Mouse (Mus musculus) neural tube, embryonic 15.5 days (tissue): ENCODE results near the gene Ncam1. TPM values are rescaled to one million over a fixed set of nuclear protein-coding genes. Genes with fewer than 3 reads are reported as not detected.

Experiments
- ATAC-seq: fragments of 200-750 bp; cut with Nextera tagmentation; 2 replicates; pipeline ENCODE4 v1.8.0; 2017; ENCODE audit warnings: mild to moderate bottlenecking, moderate TSS enrichment, moderate library complexity; ENCODE audit not compliant: low FRiP score
- H3K27ac ChIP-seq: fragments of 300-500 bp; sonication (generic); replicated peaks from 2 replicates; pipeline ENCODE4 v1.5.1; 2015; ENCODE audit warnings: mild to moderate bottlenecking, inconsistent platforms
- H3K27me3 ChIP-seq: fragments of 300-500 bp; sonication (generic); replicated peaks from 2 replicates; pipeline ENCODE4 v1.6.1; 2015; ENCODE audit warnings: inconsistent platforms
- H3K36me3 ChIP-seq: fragments of 300-500 bp; sonication (generic); 2 replicates; pipeline ENCODE4 v1.6.1; 2015; ENCODE audit warnings: inconsistent platforms
- H3K4me1 ChIP-seq: fragments of 300-500 bp; sonication (generic); 2 replicates; pipeline ENCODE4 v1.6.1; 2015; ENCODE audit warnings: inconsistent platforms
- H3K4me2 ChIP-seq: fragments of 300-500 bp; sonication (generic); 2 replicates; pipeline ENCODE4 v1.6.1; 2015; ENCODE audit warnings: inconsistent platforms, mild to moderate bottlenecking, moderate library complexity
- H3K4me3 ChIP-seq: fragments of 300-500 bp; sonication (generic); replicated peaks from 2 replicates; pipeline ENCODE4 v1.5.1; 2015; ENCODE audit warnings: mild to moderate bottlenecking, inconsistent platforms
- H3K9ac ChIP-seq: fragments of 300-500 bp; sonication (generic); replicated peaks from 2 replicates; pipeline ENCODE4 v1.6.1; 2015; ENCODE audit warnings: mild to moderate bottlenecking, inconsistent platforms
- H3K9me3 ChIP-seq: fragments of 300-500 bp; sonication (generic); replicated peaks from 2 replicates; pipeline ENCODE4 v1.6.1; 2016; ENCODE audit warnings: inconsistent platforms
- WGBS: fragments of 180-500 bp; shearing (Covaris S2); methylation state at CpG from one replicate; pipeline ENCODE4 v1.1.7; 2015; ENCODE audit warnings: mixed read lengths; 5-methylcytosine and 5-hydroxymethylcytosine counted together
- polyA plus RNA-seq: library from polyadenylated mRNA; unstranded; fragments of >200 nt; fragmentation: Nextera tagmentation; extraction: Ambion mirVana; gene quantifications from 2 replicates; pipeline ENCODE4 v1.2.1, GENCODE M21; 2015

The Ncam1 gene
- polyA plus RNA-seq, 1 experiment from 2014 or later: 434 TPM

- Histone ChIP-seq H3K4me2 (no peak overlapping the region), H3K9me3 (no peaks in the 10 kb centered on the region), H3K4me1 (peaks cover 52% of the 10 kb centered on the region), H3K27ac (no peak overlapping the region), H3K27me3 (no peaks in the 10 kb centered on the region), H3K4me3 (no peak overlapping the region), H3K9ac (no peak overlapping the region), H3K36me3 (no peaks in the 10 kb centered on the region)
- ATAC-seq: no peak
Observed at GRCm38 (mm10) chr9:49637955-49638354, 160.8 kb downstream of the Ncam1 start.

GRCm38 (mm10) chr9:49635668-49636326, 162.9 kb downstream of the Ncam1 start:
- H3K4me2 ChIP-seq: 0 out of 2 replicates have a peak overlapping the region, but pooled peaks have one; percentile 11
- ATAC-seq: no peak
- H3K27ac ChIP-seq: peak overlapping the region; percentile 69
- peak overlapping the region; percentile 5; the same call in 1 of the 2 replicates for H3K9ac ChIP-seq
- peaks cover 50% of the 10 kb centered on the region for H3K4me1 ChIP-seq
- 37% methylated on average over 11 of the region's 11 CpGs for WGBS
- no peak overlapping the region for H3K4me3 ChIP-seq
- no peaks in the 10 kb centered on the region for H3K9me3 ChIP-seq
- no peaks in the 10 kb centered on the region for H3K27me3 ChIP-seq
- no peaks in the 10 kb centered on the region for H3K36me3 ChIP-seq

DNA sequence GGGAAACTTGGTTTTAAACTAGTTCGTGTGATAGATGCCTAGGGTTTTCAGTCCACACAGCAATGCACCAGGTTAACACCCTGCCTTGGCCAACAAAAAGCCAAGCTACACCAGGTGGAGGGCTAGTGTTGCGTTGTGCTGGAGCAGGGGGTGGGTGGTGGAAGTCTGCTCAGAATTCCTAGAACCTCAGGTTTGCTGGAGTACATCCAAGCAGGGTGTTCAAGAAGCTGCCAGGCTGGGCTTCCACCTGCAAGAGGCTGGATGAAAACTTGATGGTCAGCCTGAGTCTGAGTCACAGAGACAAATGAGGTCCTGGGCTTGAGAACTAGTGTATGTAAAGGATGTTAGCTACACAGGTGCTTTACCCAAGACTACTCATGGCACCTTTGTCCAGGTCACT, 166.1 kb downstream of the Ncam1 start:
- no peak overlapping the region for H3K4me3 ChIP-seq
- no peaks in the 10 kb centered on the region for H3K9me3 ChIP-seq
- H3K4me2 ChIP-seq: no peak overlapping the region
- ATAC-seq: no peak
- H3K4me1 ChIP-seq: peaks cover 33% of the 10 kb centered on the region
- H3K27ac ChIP-seq: no peak overlapping the region
- H3K36me3 ChIP-seq: no peaks in the 10 kb centered on the region
- WGBS: 87% methylated on average over 2 of the region's 2 CpGs
- no peaks in the 10 kb centered on the region for H3K27me3 ChIP-seq
- no peak overlapping the region for H3K9ac ChIP-seq

DNA sequence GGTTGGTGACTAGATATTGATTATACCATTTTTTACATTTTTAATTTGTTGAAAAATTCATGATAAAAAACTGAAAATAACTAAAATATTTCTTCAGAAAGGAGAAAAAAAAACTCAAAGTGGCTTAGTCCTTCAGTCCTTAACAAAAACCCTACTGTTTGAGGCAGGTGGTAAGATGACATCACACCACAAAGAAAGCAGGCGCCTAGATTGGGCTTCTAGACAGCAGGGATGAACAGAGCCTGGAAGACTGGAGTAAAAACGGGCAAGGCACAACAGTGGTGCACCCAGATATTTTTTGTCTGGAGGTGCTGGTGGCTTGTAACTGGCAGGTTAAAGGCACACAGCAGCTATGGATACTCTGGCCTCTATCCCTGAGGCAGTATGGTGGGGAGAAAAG, 168.4 kb downstream of the Ncam1 start:
- H3K9ac ChIP-seq: no peak overlapping the region
- no peaks in the 10 kb centered on the region for H3K36me3 ChIP-seq
- no peaks in the 10 kb centered on the region for H3K9me3 ChIP-seq
- ATAC-seq: no peak
- H3K4me3 ChIP-seq: no peak overlapping the region
- WGBS: 70% methylated on average over 2 of the region's 2 CpGs
- no peak overlapping the region for H3K4me2 ChIP-seq
- H3K4me1 ChIP-seq: peaks cover 27% of the 10 kb centered on the region
- no peaks in the 10 kb centered on the region for H3K27me3 ChIP-seq
- H3K27ac ChIP-seq: no peak overlapping the region

DNA sequence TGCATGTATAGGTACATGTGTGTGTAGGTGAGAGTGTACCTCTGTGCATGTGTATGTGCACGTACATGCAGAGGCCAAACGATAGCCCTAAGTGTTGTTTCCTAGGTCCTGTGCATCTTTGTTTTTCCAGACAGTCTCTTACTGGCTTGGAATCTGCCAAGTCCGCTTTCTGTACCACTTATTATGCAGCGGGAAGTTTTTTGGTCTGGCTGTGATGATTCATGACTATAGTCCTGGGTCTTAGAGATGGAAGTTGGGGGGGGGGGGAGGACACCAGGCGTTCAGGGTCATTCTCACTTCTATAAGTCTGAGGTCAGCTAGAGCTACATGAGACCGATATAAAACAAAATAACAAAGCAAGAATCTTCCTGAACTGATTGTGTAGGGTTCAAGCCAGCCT, 173.8 kb downstream of the Ncam1 start:
- no peaks in the 10 kb centered on the region for H3K36me3 ChIP-seq
- peak overlapping the region; percentile 83 for H3K27ac ChIP-seq
- no peak overlapping the region for H3K4me3 ChIP-seq
- no peak overlapping the region for H3K4me2 ChIP-seq
- no peak overlapping the region for H3K9ac ChIP-seq
- ATAC-seq: no peak
- H3K27me3 ChIP-seq: no peaks in the 10 kb centered on the region
- H3K9me3 ChIP-seq: no peaks in the 10 kb centered on the region
- H3K4me1 ChIP-seq: peaks cover 54% of the 10 kb centered on the region
- 62% methylated on average over 6 of the region's 6 CpGs for WGBS

GRCm38 (mm10) chr9:49623934-49624505, 174.7 kb downstream of the Ncam1 start:
- H3K27me3 ChIP-seq: no peaks in the 10 kb centered on the region
- H3K9ac ChIP-seq: no peak overlapping the region
- no peaks in the 10 kb centered on the region for H3K9me3 ChIP-seq
- H3K27ac ChIP-seq: peak overlapping the region; percentile 83
- ATAC-seq: peak; percentile 36
- 22% methylated on average over 3 of the region's 3 CpGs for WGBS
- H3K4me3 ChIP-seq: no peak overlapping the region
- no peaks in the 10 kb centered on the region for H3K36me3 ChIP-seq
- peak overlapping the region; percentile 17; the same call in 1 of the 2 replicates for H3K4me2 ChIP-seq
- peaks cover 50% of the 10 kb centered on the region for H3K4me1 ChIP-seq

- Histone ChIP-seq H3K27ac (peak overlapping the region; percentile 83), H3K4me3 (no peak overlapping the region), H3K27me3 (no peaks in the 10 kb centered on the region), H3K4me2 (no peak overlapping the region), H3K9me3 (no peaks in the 10 kb centered on the region), H3K36me3 (no peaks in the 10 kb centered on the region), H3K9ac (no peak overlapping the region), H3K4me1 (peaks cover 57% of the 10 kb centered on the region)
- 57% methylated on average over 9 of the region's 9 CpGs for WGBS
- peak; percentile 39; the same call in 1 of the 2 replicates for ATAC-seq
Observed at GRCm38 (mm10) chr9:49622928-49623676, 175.6 kb downstream of the Ncam1 start.

DNA sequence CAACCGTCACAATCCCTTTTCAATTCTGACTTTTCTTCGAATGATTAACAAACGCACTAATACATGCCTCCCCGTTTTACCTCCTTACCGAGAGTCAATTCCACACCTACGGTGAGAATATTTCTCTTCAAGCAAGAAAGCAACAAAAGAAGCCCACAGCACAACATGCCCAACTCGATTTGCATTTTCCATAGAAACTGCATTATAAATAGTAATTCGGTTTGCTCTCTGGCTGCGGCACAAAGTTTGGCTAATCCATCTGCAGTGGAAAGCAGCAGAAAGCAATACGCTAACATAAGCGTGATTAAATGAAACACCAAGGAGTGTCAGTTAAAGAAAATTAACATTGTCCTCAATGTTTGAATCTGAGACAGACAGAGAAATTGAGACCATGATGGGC, 177.0 kb downstream of the Ncam1 start:
- ATAC-seq: no peak
- Histone ChIP-seq H3K4me3 (no peak overlapping the region), H3K9ac (no peak overlapping the region), H3K9me3 (no peaks in the 10 kb centered on the region), H3K27ac (no peak overlapping the region), H3K4me2 (no peak overlapping the region), H3K36me3 (no peaks in the 10 kb centered on the region), H3K4me1 (peaks cover 54% of the 10 kb centered on the region), H3K27me3 (no peaks in the 10 kb centered on the region)
- 81% methylated on average over 11 of the region's 11 CpGs for WGBS

GRCm38 (mm10) chr9:49618699-49619392, 179.9 kb downstream of the Ncam1 start:
- Histone ChIP-seq H3K9me3 (no peaks in the 10 kb centered on the region), H3K36me3 (no peaks in the 10 kb centered on the region; the same call in 1 of the 2 replicates), H3K4me3 (no peak overlapping the region), H3K27me3 (no peaks in the 10 kb centered on the region), H3K27ac (no peak overlapping the region), H3K4me1 (peaks cover 37% of the 10 kb centered on the region), H3K4me2 (no peak overlapping the region), H3K9ac (no peak overlapping the region)
- 78% methylated on average over 9 of the region's 9 CpGs for WGBS
- ATAC-seq: no peak

DNA sequence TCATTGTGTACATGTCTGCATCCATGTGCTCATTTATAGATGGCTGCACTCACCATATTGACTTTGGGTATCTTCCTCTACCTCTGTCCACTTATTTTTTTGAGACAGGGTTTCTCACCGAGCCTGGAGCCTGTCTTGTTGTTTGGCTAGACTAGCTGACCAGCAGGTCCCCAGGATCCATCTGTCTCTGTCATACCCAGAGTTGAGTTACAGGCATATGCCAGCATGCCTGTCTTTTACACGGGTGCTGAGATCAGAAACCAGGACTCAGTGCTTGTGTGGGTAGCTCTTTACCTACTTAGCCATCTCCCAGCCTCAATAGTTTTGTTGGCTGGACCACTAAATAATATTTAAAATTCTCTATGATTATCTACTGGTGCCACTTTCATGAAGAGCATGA, 180.5 kb downstream of the Ncam1 start:
- H3K27me3 ChIP-seq: no peaks in the 10 kb centered on the region
- H3K4me3 ChIP-seq: no peak overlapping the region
- H3K27ac ChIP-seq: no peak overlapping the region
- no peaks in the 10 kb centered on the region; the same call in 1 of the 2 replicates for H3K36me3 ChIP-seq
- H3K4me2 ChIP-seq: no peak overlapping the region
- no peaks in the 10 kb centered on the region for H3K9me3 ChIP-seq
- no peak for ATAC-seq
- H3K9ac ChIP-seq: no peak overlapping the region
- WGBS: 81% methylated on average over 2 of the region's 2 CpGs
- peaks cover 31% of the 10 kb centered on the region for H3K4me1 ChIP-seq

DNA sequence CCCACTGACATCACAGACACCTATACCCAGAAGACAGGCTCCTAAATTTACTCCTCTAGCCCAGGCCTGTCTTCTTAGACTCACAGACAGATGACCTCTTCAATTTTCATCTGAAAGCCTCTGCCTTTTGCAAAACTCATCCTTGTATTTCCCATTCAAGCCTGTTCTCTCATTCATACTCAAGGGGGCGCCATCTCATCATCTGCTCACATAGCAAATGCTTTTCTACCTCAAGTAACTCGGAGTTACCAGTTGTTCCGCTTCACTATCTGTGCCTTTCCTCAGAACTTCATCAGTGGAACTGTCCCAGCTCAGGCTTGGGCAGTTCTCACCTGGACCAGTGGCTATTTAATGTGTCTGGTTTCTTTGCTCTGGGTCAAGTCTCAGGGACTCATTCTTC, 181.5 kb downstream of the Ncam1 start:
- Histone ChIP-seq H3K4me1 (peaks cover 21% of the 10 kb centered on the region), H3K9me3 (no peaks in the 10 kb centered on the region), H3K36me3 (no peaks in the 10 kb centered on the region; the same call in 1 of the 2 replicates), H3K9ac (no peak overlapping the region), H3K27ac (no peak overlapping the region), H3K4me2 (no peak overlapping the region), H3K4me3 (no peak overlapping the region), H3K27me3 (no peaks in the 10 kb centered on the region)
- ATAC-seq: no peak
- WGBS: 25% methylated on average over 3 of the region's 3 CpGs
